Mouse (Mus musculus): Measurements from ENCODE around the gene Hdac7. TPM values are rescaled to one million over a fixed set of nuclear protein-coding genes. Genes with fewer than 3 reads are reported as not detected.

The Hdac7 gene
- polyA plus RNA-seq, 1 experiment from 2014 or later: 30.2 TPM

DNA sequence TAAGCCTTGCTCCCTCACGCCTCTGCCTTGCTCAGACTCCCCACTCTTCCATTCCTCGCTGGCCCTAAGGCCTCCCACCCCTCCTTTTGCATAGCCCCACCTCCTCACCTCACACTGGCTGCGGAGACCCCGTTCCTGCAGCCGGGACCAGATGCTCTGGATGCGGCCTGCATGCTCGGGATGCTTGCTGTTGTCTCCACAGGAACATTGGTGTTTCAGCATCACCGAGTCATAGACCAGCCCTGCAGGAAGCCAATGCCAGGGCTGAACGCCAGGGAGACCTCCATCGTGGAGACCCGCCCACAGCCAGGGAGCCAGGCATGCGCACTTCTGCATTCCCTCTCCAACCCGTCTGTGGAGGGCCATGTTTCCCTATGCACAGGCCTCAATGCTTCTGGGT lies 41.7 kb downstream of the Hdac7 start:
- peak overlapping the region; percentile 57; the same call in 1 of the 2 replicates for H3K27ac ChIP-seq (replicated peaks)
- no peaks in the 10 kb centered on the region for H3K27me3 ChIP-seq (replicated peaks; ENCODE audit: low read depth, poor library complexity, severe bottlenecking)
- peaks cover 32% of the 10 kb centered on the region for H3K4me1 ChIP-seq
- DNase-seq (ENCODE audit: low spot score): peak; percentile 63
- 18% methylated on average over 13 of the region's 13 CpGs for WGBS
- H3K36me3 ChIP-seq (replicated peaks): peaks cover 88% of the 10 kb centered on the region
- H3K9me3 ChIP-seq: no peaks in the 10 kb centered on the region
- peak overlapping the region; percentile 45 for H3K4me3 ChIP-seq

GRCm38 (mm10) chr15:97801811-97802210 lies 42.5 kb downstream of the Hdac7 start:
- H3K4me1 ChIP-seq: peaks cover 26% of the 10 kb centered on the region
- 82% methylated on average over 7 of the region's 7 CpGs for WGBS
- no peaks in the 10 kb centered on the region for H3K27me3 ChIP-seq (replicated peaks; ENCODE audit: low read depth, poor library complexity, severe bottlenecking)
- H3K9me3 ChIP-seq: no peaks in the 10 kb centered on the region
- peaks cover 88% of the 10 kb centered on the region for H3K36me3 ChIP-seq (replicated peaks)
- H3K4me3 ChIP-seq: no peak overlapping the region
- H3K27ac ChIP-seq (replicated peaks): no peak overlapping the region
- DNase-seq (ENCODE audit: low spot score): no peak

- peak overlapping the region; percentile 63 for H3K27ac ChIP-seq (replicated peaks)
Measured at GRCm38 (mm10) chr15:97800853-97801252, 43.4 kb downstream of the Hdac7 start.

DNA sequence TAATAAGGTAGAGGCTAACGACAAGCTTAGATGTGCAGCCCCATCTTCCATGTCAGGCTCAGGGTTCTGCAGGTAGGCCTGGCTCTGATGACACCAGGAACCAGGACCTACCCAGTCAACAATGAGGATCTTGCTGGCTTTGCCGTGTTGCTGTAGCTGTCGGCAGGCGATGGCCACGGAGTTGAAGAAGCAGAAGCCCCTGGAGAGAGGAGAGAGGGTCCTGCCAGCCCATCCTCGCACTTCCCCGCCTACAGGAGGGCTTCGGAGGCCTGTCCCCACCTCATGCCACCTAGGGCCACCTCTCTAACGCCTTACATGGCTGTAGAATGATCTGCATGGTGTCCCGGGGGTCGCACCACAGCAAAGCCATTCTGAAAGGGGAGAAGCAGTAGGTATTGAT lies 44.9 kb downstream of the Hdac7 start:
- no peak overlapping the region for H3K4me3 ChIP-seq
- no peaks in the 10 kb centered on the region for H3K9me3 ChIP-seq
- DNase-seq (ENCODE audit: low spot score): no peak
- H3K27ac ChIP-seq (replicated peaks): no peak overlapping the region
- 88% methylated on average over 11 of the region's 11 CpGs for WGBS
- H3K4me1 ChIP-seq: peaks cover 23% of the 10 kb centered on the region
- H3K36me3 ChIP-seq (replicated peaks): peaks cover 95% of the 10 kb centered on the region
- H3K27me3 ChIP-seq (replicated peaks; ENCODE audit: low read depth, poor library complexity, severe bottlenecking): no peaks in the 10 kb centered on the region

More at GRCm38 (mm10) chr15:97800853-97801252, 43.4 kb downstream of the Hdac7 start:
- no peak overlapping the region for H3K4me3 ChIP-seq
- DNase-seq (ENCODE audit: low spot score): no peak
- peaks cover 89% of the 10 kb centered on the region for H3K36me3 ChIP-seq (replicated peaks)
- no peaks in the 10 kb centered on the region for H3K9me3 ChIP-seq
- H3K4me1 ChIP-seq: peaks cover 23% of the 10 kb centered on the region
- no peaks in the 10 kb centered on the region for H3K27me3 ChIP-seq (replicated peaks; ENCODE audit: low read depth, poor library complexity, severe bottlenecking)
- WGBS: 88% methylated on average over 13 of the region's 13 CpGs

DNA sequence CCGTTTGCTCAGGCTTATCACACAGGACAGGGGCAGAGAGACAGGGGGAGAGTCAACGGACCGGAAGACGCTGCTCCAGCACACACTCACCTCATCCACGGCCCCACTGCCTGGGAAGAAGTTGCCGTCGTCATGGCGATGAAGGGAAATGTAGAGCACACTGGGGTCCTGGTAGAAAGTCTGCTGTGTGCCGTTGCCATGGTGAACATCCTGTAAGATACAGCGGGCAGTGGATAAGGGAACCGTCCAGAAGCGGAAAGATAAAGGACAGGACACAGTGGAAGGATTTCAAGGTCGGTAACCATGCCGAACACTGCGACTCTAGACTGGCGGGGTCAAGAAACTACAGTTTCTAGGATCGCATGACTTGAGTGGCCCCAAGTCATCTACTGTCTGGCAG lies 46.2 kb downstream of the Hdac7 start:
- peak; percentile 37 for DNase-seq (ENCODE audit: low spot score)
- Histone ChIP-seq H3K9me3 (no peaks in the 10 kb centered on the region), H3K36me3 (replicated peaks) (peaks cover 100% of the 10 kb centered on the region), H3K27ac (replicated peaks) (no peak overlapping the region), H3K4me3 (no peak overlapping the region), H3K4me1 (peaks cover 23% of the 10 kb centered on the region), H3K27me3 (replicated peaks; ENCODE audit: low read depth, poor library complexity, severe bottlenecking) (no peaks in the 10 kb centered on the region)
- WGBS: 79% methylated on average over 17 of the region's 17 CpGs

DNA sequence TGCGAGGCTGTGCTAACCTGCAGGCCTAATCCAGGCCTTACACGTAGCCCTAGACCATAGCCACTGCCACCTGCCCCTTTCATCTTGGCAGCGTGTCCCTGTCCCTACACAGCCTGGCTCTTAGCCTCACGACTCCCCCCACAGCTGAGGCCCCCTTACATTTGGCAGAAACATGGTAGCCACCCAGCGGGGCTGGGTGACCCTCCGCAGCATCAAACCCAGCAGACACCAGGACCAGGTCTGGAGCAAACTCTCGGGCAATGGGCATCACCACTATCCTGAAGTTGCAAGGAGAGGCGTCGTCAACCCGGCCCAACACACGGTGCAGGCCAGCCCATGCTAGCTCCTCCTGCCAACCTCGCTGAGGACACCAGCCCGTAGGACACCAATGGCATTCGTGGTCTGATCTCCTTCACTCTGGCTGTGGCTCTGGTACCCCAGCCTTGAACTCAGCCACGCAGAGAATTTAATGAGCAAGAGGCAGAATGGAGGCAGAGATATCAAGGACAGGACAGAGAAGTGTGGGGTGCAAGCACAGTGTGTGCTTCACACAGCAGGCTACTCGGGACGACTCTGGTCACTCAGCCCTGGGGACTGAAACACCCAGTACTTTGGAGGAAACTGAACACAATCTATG lies 47.5 kb downstream of the Hdac7 start:
- Histone ChIP-seq H3K9me3 (no peaks in the 10 kb centered on the region), H3K4me3 (no peak overlapping the region), H3K4me1 (peaks cover 12% of the 10 kb centered on the region; the same call in 1 of the 2 replicates), H3K27me3 (replicated peaks; ENCODE audit: low read depth, poor library complexity, severe bottlenecking) (no peaks in the 10 kb centered on the region), H3K27ac (replicated peaks) (no peak overlapping the region), H3K36me3 (replicated peaks) (peaks cover 100% of the 10 kb centered on the region)
- no peak for DNase-seq (ENCODE audit: low spot score)
- 94% methylated on average over 17 of the region's 17 CpGs for WGBS

DNA sequence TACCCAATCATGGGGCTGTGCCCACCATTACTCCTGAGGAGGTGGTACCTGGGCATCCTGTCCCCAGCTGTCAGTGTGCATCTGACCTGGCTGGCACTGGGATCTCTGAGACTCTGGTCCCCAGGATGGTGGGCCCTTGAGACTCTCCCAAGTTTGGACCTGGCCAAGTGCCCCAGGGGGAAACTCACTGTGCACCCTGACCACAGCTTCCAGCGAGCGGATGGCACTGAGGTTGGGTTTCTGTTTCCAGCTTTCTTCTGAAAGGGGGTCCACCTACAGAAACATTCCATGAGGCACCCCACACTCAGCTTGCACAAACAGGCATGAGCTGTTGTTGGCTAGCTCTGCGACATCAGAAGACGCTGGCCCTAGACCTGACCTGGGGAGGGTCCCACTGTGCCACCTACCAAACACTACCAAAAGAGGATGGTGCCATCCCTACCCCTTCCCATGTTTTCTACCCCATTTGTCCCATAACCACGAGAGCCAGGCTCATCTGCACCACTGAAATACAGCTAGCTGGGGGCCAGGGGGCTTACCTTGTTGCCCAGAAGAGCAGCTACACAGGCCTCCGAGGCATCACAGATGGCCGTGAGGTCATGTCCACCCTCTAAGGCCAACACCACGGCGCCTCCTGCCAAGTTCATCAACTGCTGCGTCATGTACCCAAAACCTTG lies 48.6 kb downstream of the Hdac7 start:
- H3K4me1 ChIP-seq: peaks cover 8% of the 10 kb centered on the region; the same call in 1 of the 2 replicates
- H3K27me3 ChIP-seq (replicated peaks; ENCODE audit: low read depth, poor library complexity, severe bottlenecking): no peaks in the 10 kb centered on the region
- no peak overlapping the region for H3K4me3 ChIP-seq
- no peak overlapping the region for H3K27ac ChIP-seq (replicated peaks)
- no peaks in the 10 kb centered on the region for H3K9me3 ChIP-seq
- no peak for DNase-seq (ENCODE audit: low spot score)
- H3K36me3 ChIP-seq (replicated peaks): peaks cover 100% of the 10 kb centered on the region
- 95% methylated on average over 10 of the region's 10 CpGs for WGBS

- WGBS: 74% methylated on average over 5 of the region's 5 CpGs
- H3K4me3 ChIP-seq: no peak overlapping the region
- peaks cover 96% of the 10 kb centered on the region for H3K36me3 ChIP-seq (replicated peaks)
- no peaks in the 10 kb centered on the region for H3K9me3 ChIP-seq
- H3K27me3 ChIP-seq (replicated peaks; ENCODE audit: low read depth, poor library complexity, severe bottlenecking): no peaks in the 10 kb centered on the region
- no peak for DNase-seq (ENCODE audit: low spot score)
- peaks cover 8% of the 10 kb centered on the region; the same call in 1 of the 2 replicates for H3K4me1 ChIP-seq
- H3K27ac ChIP-seq (replicated peaks): no peak overlapping the region
Measured at GRCm38 (mm10) chr15:97794268-97794667, 50.0 kb downstream of the Hdac7 start.

DNA sequence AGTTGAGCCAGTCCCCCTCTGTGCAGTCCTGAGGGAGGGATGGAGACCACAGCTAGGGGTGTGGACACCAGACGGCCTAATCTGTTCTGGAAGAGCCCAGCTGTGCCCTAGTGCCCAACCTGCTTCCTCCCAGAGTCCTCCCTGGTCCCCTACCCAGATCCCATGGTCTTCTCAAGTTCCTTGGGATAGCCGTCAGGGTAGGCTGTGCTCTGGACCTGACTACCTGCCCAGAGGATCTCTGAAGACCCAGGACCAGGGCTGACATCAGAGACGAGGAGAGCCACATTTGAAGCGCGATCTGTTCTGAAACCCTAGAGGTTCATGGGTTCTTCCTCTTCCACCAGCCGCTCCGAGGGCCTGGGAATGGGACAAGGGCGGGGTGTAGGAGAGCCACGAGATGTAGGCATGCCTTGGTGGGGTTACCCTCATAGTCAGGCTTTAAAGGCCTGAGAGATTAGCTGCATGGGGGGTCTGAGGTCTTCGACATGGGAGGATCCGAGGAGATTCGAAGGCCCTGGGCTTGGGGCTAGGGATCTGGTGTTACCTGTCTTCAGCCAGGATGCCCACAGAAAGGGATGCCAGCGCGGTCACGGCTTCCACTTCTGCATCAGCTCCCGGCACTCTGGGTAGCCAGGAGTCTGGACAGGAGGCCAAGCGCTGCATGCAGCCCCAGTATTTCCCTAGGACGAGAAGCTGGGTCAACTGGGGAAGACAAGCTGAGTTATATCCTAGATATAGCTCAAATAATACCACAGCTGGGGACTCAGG lies 50.7 kb downstream of the Hdac7 start:
- H3K36me3 ChIP-seq (replicated peaks): peaks cover 89% of the 10 kb centered on the region
- no peaks in the 10 kb centered on the region for H3K27me3 ChIP-seq (replicated peaks; ENCODE audit: low read depth, poor library complexity, severe bottlenecking)
- H3K4me1 ChIP-seq: peaks cover 11% of the 10 kb centered on the region; the same call in 1 of the 2 replicates
- no peak overlapping the region for H3K27ac ChIP-seq (replicated peaks)
- no peak overlapping the region for H3K4me3 ChIP-seq
- H3K9me3 ChIP-seq: no peaks in the 10 kb centered on the region
- 91% methylated on average over 18 of the region's 18 CpGs for WGBS
- no peak for DNase-seq (ENCODE audit: low spot score)

DNA sequence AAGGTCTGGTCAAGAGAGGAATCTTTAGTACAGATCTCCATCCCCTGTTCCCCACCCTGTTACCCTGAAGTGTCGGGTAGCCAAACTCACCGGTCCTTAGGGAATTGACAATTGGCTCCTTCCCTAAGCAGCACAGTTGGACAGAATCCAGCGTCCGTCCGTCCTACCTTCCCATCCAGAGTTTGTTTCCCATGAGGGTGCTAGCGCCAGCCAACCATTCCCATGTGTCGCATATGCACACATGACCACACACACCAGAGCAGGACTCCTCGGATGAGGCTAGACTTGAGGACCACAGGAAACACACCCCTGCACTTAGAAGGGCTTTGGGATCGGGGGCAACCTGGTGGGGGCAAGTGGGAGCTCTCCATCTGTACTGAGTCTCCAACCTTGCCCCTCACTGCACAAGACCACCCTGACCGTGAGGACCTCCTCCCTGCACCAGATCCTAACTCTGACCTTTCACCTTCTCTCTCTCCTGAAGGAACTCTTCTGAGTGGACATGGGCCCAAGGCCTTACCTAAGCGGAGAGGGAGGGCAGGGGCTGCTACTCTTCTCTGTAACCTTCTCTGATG lies 53.1 kb downstream of the Hdac7 start:
- Histone ChIP-seq H3K4me3 (no peak overlapping the region), H3K9me3 (no peaks in the 10 kb centered on the region), H3K27ac (replicated peaks) (no peak overlapping the region), H3K36me3 (replicated peaks) (peaks cover 66% of the 10 kb centered on the region), H3K4me1 (peaks cover 15% of the 10 kb centered on the region), H3K27me3 (replicated peaks; ENCODE audit: low read depth, poor library complexity, severe bottlenecking) (no peaks in the 10 kb centered on the region)
- no peak for DNase-seq (ENCODE audit: low spot score)
- 90% methylated on average over 11 of the region's 11 CpGs for WGBS

GRCm38 (mm10) chr15:97789761-97790505 lies 54.4 kb downstream of the Hdac7 start:
- Histone ChIP-seq H3K27me3 (replicated peaks; ENCODE audit: low read depth, poor library complexity, severe bottlenecking) (peaks cover 12% of the 10 kb centered on the region), H3K27ac (replicated peaks) (no peak overlapping the region), H3K9me3 (no peaks in the 10 kb centered on the region), H3K4me1 (peaks cover 19% of the 10 kb centered on the region), H3K36me3 (replicated peaks) (peaks cover 53% of the 10 kb centered on the region), H3K4me3 (no peak overlapping the region)
- DNase-seq (ENCODE audit: low spot score): peak; percentile 71
- 58% methylated on average over 20 of the region's 20 CpGs for WGBS

GRCm38 (mm10) chr15:97788821-97789220 lies 55.5 kb downstream of the Hdac7 start:
- Histone ChIP-seq H3K9me3 (no peaks in the 10 kb centered on the region), H3K27me3 (replicated peaks; ENCODE audit: low read depth, poor library complexity, severe bottlenecking) (peaks cover 15% of the 10 kb centered on the region), H3K36me3 (replicated peaks) (peaks cover 42% of the 10 kb centered on the region), H3K4me3 (no peak overlapping the region), H3K27ac (replicated peaks) (no peak overlapping the region; the same call in 1 of the 2 replicates), H3K4me1 (peaks cover 24% of the 10 kb centered on the region)
- no peak for DNase-seq (ENCODE audit: low spot score)
- WGBS: 75% methylated on average over 6 of the region's 6 CpGs
